Mouse (Mus musculus) megakaryocyte, embryonic 14.5 days (primary cell): ENCODE measurements around the gene Wipi1. TPM values are rescaled to one million over a fixed set of nuclear protein-coding genes. Genes with fewer than 3 reads are reported as not detected.

ENCODE experiments used
- H3K27me3 ChIP-seq: replicated peaks from 2 replicates; pipeline ENCODE3; 2012; ENCODE audit warnings: inconsistent platforms
- H3K36me3 ChIP-seq: replicated peaks from 2 replicates; pipeline ENCODE3; 2012; ENCODE audit warnings: low read length, inconsistent platforms, mixed read lengths
- H3K4me1 ChIP-seq: 2 replicates; pipeline ENCODE4 v1.6.1; 2012; ENCODE audit warnings: inconsistent platforms
- H3K4me3 ChIP-seq: replicated peaks from 2 replicates; pipeline ENCODE3; 2012; ENCODE audit warnings: moderate library complexity, mild to moderate bottlenecking, inconsistent platforms
- H3K9me3 ChIP-seq: 2 replicates; pipeline ENCODE4 v1.6.1; 2012; ENCODE audit warnings: inconsistent platforms
- FLI1 ChIP-seq: IDR thresholded peaks from 2 replicates; pipeline ENCODE4 v1.6.1; 2012; ENCODE audit warnings: low read length, inconsistent platforms, mixed read lengths
- GATA1 ChIP-seq: IDR thresholded peaks from 3 replicates; pipeline ENCODE4 v1.6.1; 2012; ENCODE audit warnings: mixed read lengths, low read length, inconsistent platforms, borderline replicate concordance
- polyA plus RNA-seq: library from polyadenylated mRNA; stranded (reverse); fragments of >175 nt; gene quantifications from 2 replicates; pipeline ENCODE4 v1.2.3, GENCODE M21; 2012; ENCODE audit warnings: low replicate concordance; ENCODE audit not compliant: insufficient read depth

Wipi1 gene
- polyA plus RNA-seq, 1 experiment = 44.1 TPM

DNA sequence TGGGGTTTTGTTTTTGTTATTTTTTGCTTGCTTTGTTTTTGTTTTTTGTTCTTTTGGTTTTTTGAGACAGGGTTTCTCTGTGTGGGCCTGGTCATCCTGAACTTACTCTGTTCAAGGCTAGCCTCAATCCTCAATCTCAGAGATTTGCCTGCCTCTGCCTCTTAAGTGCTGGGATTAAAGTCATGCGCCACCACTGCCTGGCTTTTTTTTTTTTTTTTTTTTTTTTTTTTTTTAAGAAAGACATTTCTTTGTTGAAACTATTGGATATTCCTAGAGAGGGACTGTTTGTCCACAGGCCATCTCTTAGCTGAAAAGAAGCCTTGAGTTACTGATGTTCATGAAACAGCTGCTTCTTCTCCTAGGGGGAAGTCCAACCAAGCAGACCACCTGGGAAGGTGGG, 64.1 kb downstream of the Wipi1 start:
- no peak overlapping the region for H3K4me3 ChIP-seq

DNA sequence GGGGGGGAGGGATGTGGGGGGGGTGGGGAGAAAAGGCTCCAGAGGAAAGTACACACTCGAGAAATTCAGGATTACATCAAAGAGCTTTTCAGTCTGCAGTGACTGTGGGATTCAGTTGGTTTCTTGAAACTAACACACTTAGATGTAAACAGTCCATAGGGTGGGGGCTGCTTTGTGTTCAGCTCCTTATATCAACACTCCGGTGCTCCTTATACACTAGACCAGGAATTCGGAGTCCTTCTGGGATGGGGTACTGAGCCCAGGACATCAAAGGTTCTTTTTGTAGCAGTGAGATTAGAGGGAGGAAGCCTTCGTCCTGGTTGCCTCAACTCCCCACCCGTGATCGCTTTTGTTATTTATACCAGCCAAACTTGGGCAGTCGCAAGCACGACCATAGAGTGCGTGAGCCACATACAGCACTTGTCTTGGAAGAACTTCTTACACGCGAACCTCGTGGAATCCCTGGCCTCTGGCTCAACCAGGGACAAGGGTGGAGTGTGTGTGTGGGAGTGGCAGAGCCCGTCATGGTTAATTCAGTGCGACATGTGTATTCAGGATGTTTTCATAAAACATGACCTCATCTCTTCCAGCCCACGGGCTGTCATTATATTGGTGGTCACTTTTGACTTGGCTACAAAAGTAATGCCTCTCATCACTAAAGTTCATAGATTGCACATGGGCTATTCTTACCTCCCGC, 65.3 kb downstream of the Wipi1 start:
- no peak for TF ChIP-seq FLI1
- TF ChIP-seq GATA1 = no peak
- peaks cover 58% of the 10 kb centered on the region for H3K4me1 ChIP-seq
- H3K4me3 ChIP-seq = no peak overlapping the region
- H3K27me3 ChIP-seq = peaks cover 5% of the 10 kb centered on the region
- no peaks in the 10 kb centered on the region for H3K9me3 ChIP-seq
- H3K36me3 ChIP-seq = peaks cover 7% of the 10 kb centered on the region

More for the DNA sequence above, 64.1 kb downstream of the Wipi1 start:
- 0 out of 2 replicates have a peak, but pooled peaks cover 3% of the 10 kb centered on the region for H3K9me3 ChIP-seq
- TF ChIP-seq GATA1 = no peak
- no peak for TF ChIP-seq FLI1
- H3K4me1 ChIP-seq = peaks cover 59% of the 10 kb centered on the region
- peaks cover 10% of the 10 kb centered on the region for H3K36me3 ChIP-seq
- peaks cover 2% of the 10 kb centered on the region for H3K27me3 ChIP-seq

DNA sequence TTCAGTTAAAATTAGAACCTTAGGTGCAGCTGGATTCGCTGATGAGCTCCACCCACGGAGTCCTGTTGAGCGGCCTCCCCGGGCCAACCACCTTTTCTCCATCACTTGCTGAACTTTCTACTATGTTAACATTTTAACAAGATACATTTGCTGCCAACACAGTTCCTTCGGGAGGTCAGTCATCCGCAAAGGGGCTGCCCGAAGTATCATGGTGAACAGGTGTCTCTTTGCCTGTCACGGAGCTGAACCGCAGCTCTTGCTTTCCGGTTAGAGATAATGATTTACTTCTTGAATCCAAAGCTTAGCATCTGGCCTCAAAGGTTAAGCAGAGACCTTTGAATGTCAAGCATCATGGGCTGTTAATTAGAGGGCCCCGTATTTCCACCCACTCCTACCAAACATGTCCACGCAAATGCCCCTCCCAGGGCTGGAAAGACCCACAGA, 66.0 kb downstream of the Wipi1 start:
- peaks cover 8% of the 10 kb centered on the region for H3K27me3 ChIP-seq
- H3K4me1 ChIP-seq = peaks cover 59% of the 10 kb centered on the region
- H3K4me3 ChIP-seq = no peak overlapping the region
- H3K9me3 ChIP-seq = no peaks in the 10 kb centered on the region
- peaks cover 7% of the 10 kb centered on the region for H3K36me3 ChIP-seq
- TF ChIP-seq FLI1 (no peak), GATA1 (no peak)

DNA sequence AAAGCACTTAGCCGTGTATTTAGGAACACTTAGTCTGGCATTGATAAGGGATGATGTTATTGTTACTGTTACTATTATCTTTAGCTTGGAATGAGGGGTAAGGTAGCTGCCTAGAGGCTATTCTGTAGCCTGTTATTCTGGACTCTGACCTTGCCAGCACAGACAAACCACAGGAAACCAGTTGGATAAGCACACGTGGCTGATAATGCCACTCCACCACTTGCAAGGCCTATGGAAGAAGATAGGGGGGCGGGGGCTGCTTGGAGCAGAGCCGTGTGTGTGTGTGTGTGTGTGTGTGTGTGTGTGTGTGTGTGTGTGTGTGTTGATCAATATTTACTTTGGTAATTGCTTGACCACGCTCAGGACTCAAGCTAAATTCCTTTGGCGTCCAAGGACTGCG, 66.5 kb downstream of the Wipi1 start:
- TF ChIP-seq FLI1 = no peak
- TF ChIP-seq GATA1 = no peak
- Histone ChIP-seq H3K36me3 (peaks cover 7% of the 10 kb centered on the region), H3K4me3 (no peak overlapping the region), H3K27me3 (peaks cover 11% of the 10 kb centered on the region), H3K4me1 (peaks cover 61% of the 10 kb centered on the region), H3K9me3 (no peaks in the 10 kb centered on the region)

DNA sequence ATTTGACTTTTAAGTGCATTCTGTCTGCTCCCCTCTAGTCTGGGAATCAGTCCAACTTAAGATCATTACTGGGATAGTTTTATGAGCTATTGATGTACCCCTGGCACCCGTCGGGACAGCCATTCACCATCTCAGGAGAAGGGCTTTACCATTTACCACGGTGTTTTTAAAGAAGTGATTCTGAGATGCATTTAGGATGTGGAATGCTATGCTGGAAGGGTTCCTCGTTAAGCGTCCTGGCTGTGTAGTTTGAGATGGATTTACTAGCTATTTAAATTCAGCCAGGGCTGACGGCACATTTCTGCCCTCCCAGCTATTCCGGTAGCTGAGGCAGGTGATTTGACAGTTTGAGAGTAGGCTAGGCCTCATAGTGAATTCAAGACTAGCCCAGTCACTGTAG, 67.3 kb downstream of the Wipi1 start:
- H3K36me3 ChIP-seq = peaks cover 7% of the 10 kb centered on the region
- H3K9me3 ChIP-seq = no peaks in the 10 kb centered on the region
- H3K4me1 ChIP-seq = peaks cover 61% of the 10 kb centered on the region
- TF ChIP-seq FLI1 (no peak), GATA1 (no peak)
- peaks cover 14% of the 10 kb centered on the region for H3K27me3 ChIP-seq
- no peak overlapping the region for H3K4me3 ChIP-seq

DNA sequence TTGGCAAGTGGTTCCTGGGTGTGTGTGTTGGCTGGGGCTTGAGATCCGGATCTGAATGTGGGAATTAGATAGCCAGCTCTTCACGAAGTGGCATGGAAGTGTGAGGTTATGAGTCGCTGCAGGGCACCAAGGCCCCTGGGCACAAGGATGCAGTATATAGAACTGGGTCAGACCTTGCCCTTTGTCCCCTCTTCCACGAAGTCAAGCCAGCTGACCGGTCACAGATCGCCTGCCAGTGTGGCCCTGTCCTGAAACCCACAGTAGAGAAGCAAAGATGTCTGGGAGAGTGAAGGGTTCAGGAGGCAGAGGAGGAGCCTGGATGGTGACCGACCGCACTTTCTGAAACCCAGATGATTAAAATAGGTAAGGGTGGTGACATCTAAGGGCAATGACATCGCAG, 68.3 kb downstream of the Wipi1 start:
- no peak overlapping the region for H3K4me3 ChIP-seq
- H3K36me3 ChIP-seq = peaks cover 7% of the 10 kb centered on the region
- H3K27me3 ChIP-seq = peaks cover 14% of the 10 kb centered on the region
- peaks cover 68% of the 10 kb centered on the region for H3K4me1 ChIP-seq
- H3K9me3 ChIP-seq = no peaks in the 10 kb centered on the region
- TF ChIP-seq GATA1 = no peak
- TF ChIP-seq FLI1 = no peak

DNA sequence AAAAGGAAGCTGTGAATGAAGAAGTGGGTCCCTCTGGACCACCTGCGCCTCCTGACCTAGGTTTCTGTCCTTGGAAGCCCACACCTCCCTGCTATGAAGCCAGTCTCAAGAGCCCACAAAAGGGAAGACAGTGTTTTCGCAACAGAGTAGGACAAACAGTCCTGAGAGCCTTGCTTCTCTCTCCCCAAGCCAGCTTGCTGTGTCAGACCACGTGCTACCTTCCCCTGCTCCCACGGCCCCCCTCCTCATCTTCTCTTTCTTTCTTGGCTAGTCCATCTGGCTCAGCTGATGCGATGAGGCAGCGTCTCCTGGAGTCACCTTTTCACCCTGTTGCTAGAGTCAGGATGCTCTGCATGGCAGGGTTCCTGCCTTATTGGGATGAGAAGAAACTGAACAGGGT, 72.5 kb downstream of the Wipi1 start:
- Histone ChIP-seq H3K4me3 (no peak overlapping the region), H3K9me3 (no peaks in the 10 kb centered on the region), H3K4me1 (peaks cover 40% of the 10 kb centered on the region), H3K27me3 (peaks cover 15% of the 10 kb centered on the region), H3K36me3 (peaks cover 3% of the 10 kb centered on the region)
- no peak for TF ChIP-seq GATA1
- no peak for TF ChIP-seq FLI1

DNA sequence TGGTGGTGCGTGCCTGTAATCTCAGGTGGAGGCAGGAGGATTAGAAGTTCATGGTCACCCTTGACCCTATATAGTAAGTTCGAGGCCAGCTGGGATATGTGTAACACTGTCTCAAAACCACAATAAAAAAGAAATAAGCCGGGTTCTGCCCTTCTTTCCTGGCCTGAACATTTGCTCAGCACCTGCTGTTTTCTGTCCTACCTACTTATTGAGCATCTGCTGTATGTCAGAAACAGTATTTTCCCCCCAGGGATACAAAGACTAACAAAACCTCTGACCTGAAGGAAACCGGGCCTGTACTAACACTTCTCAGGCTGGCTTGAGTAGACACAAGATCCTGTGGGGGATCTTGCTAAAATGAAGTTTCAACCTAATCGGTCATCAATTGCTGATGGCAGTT, 74.8 kb downstream of the Wipi1 start:
- H3K4me3 ChIP-seq = no peak overlapping the region
- no peaks in the 10 kb centered on the region for H3K9me3 ChIP-seq
- H3K4me1 ChIP-seq = peaks cover 28% of the 10 kb centered on the region
- peaks cover 19% of the 10 kb centered on the region for H3K27me3 ChIP-seq
- no peak for TF ChIP-seq FLI1
- no peak for TF ChIP-seq GATA1
- peaks cover 6% of the 10 kb centered on the region for H3K36me3 ChIP-seq

DNA sequence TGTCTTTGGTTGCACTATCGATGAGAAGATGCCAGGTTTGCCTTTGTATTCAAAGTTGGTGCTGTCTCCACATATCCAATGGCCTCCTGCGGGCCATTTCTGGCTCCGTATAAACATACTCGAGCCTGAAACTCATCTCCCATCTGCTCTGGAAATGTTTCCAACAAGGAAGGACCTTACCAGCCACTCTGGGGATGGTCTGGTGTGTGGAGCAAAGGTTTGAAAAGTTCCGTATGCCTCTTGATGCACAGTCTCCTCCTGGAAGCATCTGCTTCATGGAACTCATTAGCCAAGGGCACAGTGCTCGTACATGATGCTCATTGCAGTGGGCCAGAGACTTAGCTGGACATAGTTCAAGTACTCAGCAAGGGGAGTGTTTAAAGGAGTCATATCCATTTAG, 75.8 kb downstream of the Wipi1 start:
- Histone ChIP-seq H3K36me3 (peaks cover 6% of the 10 kb centered on the region), H3K4me1 (peaks cover 28% of the 10 kb centered on the region), H3K27me3 (peaks cover 14% of the 10 kb centered on the region), H3K4me3 (no peak overlapping the region), H3K9me3 (no peaks in the 10 kb centered on the region)
- TF ChIP-seq GATA1 (no peak), FLI1 (no peak)

DNA sequence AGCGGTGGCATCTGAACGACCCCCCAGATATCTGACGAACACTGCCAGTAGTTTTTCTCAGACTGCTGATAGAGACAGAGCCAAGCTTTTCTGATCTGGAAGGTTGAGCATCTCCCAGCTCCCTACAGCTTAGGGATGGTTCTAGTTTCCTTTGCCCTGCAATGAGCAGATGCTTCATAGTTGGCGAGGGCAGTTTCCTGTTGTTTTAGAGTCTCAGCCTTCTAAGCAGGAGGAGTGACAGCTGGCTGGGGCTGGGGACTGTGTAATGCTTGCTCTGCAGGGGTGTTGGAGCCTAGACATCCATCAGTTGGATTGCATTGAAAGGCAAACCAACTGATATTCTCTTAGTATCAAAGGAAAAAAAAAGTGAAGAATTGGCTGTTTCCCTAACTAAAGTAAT, 81.7 kb downstream of the Wipi1 start:
- H3K36me3 ChIP-seq = peaks cover 22% of the 10 kb centered on the region
- no peak overlapping the region for H3K4me3 ChIP-seq
- TF ChIP-seq FLI1 (no peak), GATA1 (no peak)
- H3K9me3 ChIP-seq = no peaks in the 10 kb centered on the region
- H3K4me1 ChIP-seq = peaks cover 21% of the 10 kb centered on the region
- H3K27me3 ChIP-seq = peaks cover 6% of the 10 kb centered on the region
